Mouse (Mus musculus) limb, embryonic 10.5 days (tissue): ENCODE data around the gene Sgsm3. TPM values are rescaled to one million over a fixed set of nuclear protein-coding genes. Genes with fewer than 3 reads are reported as not detected.
A peak's percentile ranks its signal among the peaks of the same experiment; 100 is the strongest.

Experiments used
- DNase-seq: peaks from one replicate; pipeline ENCODE4 v3.0.0-alpha.2; 2017; ENCODE audit warnings: low spot score
- H3K27ac ChIP-seq: fragments of 300-500 bp; sonication (generic); 2 replicates; pipeline ENCODE4 v1.5.1; 2016; ENCODE audit warnings: mild to moderate bottlenecking
- H3K27me3 ChIP-seq: fragments of 300-500 bp; sonication (generic); 2 replicates; pipeline ENCODE4 v1.6.1; 2016; ENCODE audit warnings: low read depth, mild to moderate bottlenecking; ENCODE audit not compliant: poor library complexity, severe bottlenecking
- H3K36me3 ChIP-seq: fragments of 300-500 bp; sonication (generic); 2 replicates; pipeline ENCODE4 v1.6.1; 2016; ENCODE audit warnings: mild to moderate bottlenecking, moderate library complexity
- H3K4me1 ChIP-seq: fragments of 300-500 bp; sonication (generic); 2 replicates; pipeline ENCODE4 v1.6.1; 2016
- H3K4me3 ChIP-seq: fragments of 300-500 bp; sonication (generic); 2 replicates; pipeline ENCODE4 v1.5.1; 2016; ENCODE audit warnings: mild to moderate bottlenecking, moderate library complexity
- H3K9me3 ChIP-seq: fragments of 300-500 bp; sonication (generic); replicated peaks from 2 replicates; pipeline ENCODE4 v1.6.1; 2016; ENCODE audit warnings: mild to moderate bottlenecking
- WGBS: fragments of 180-500 bp; shearing (Covaris S2); methylation state at CpG from one replicate; pipeline ENCODE4 v1.1.7; 2016; 5-methylcytosine and 5-hydroxymethylcytosine counted together
- polyA plus RNA-seq: library from polyadenylated mRNA; unstranded; fragments of >200 nt; fragmentation: Nextera tagmentation; extraction: Ambion mirVana; gene quantifications from 2 replicates; pipeline ENCODE4 v1.2.1, GENCODE M21; 2016

Gene Sgsm3
- polyA plus RNA-seq, 1 experiment from 2014 or later = 29.1 TPM

- DNase-seq = no peak
- WGBS = 69% methylated on average over 12 of the region's 12 CpGs
Observed at GRCm38 (mm10) chr15:81035417-81036162, 58.0 kb downstream of the Sgsm3 start.

DNA sequence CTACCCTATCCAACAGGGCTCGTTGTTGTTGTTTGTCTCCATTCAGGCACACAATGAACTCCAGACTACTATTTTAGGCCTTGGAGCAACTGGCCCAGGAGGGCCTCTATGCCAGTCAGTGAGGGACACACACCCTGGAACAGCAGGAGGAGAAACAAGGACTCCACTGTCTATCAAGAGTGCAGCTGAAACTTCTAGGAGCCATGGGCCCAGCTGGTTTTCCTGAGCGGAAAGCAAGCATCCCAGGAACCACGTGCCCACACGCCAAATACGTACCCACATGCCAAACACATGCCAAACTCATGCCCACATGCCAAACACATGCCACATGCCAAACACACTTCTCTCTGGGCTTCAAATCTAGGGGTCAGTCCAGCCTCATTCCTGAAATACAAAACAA is 60.9 kb downstream of the Sgsm3 start:
- no peaks in the 10 kb centered on the region for H3K9me3 ChIP-seq
- H3K27me3 ChIP-seq = no peaks in the 10 kb centered on the region
- peaks cover 39% of the 10 kb centered on the region for H3K4me1 ChIP-seq
- no peak overlapping the region for H3K4me3 ChIP-seq
- DNase-seq = no peak
- no peaks in the 10 kb centered on the region for H3K36me3 ChIP-seq
- 93% methylated on average over 5 of the region's 5 CpGs for WGBS
- no peak overlapping the region for H3K27ac ChIP-seq

More at GRCm38 (mm10) chr15:81035417-81036162, 58.0 kb downstream of the Sgsm3 start:
- H3K36me3 ChIP-seq = no peaks in the 10 kb centered on the region
- peaks cover 43% of the 10 kb centered on the region for H3K4me1 ChIP-seq
- H3K27me3 ChIP-seq = no peaks in the 10 kb centered on the region
- H3K27ac ChIP-seq = peak overlapping the region; percentile 61
- H3K4me3 ChIP-seq = no peak overlapping the region
- no peaks in the 10 kb centered on the region for H3K9me3 ChIP-seq

GRCm38 (mm10) chr15:81041767-81042166 is 64.2 kb downstream of the Sgsm3 start:
- Histone ChIP-seq H3K36me3 (peaks cover 12% of the 10 kb centered on the region), H3K4me3 (no peak overlapping the region), H3K27me3 (no peaks in the 10 kb centered on the region), H3K4me1 (peaks cover 13% of the 10 kb centered on the region), H3K27ac (no peak overlapping the region), H3K9me3 (no peaks in the 10 kb centered on the region)
- 75% methylated on average over 4 of the region's 4 CpGs for WGBS
- no peak for DNase-seq

DNA sequence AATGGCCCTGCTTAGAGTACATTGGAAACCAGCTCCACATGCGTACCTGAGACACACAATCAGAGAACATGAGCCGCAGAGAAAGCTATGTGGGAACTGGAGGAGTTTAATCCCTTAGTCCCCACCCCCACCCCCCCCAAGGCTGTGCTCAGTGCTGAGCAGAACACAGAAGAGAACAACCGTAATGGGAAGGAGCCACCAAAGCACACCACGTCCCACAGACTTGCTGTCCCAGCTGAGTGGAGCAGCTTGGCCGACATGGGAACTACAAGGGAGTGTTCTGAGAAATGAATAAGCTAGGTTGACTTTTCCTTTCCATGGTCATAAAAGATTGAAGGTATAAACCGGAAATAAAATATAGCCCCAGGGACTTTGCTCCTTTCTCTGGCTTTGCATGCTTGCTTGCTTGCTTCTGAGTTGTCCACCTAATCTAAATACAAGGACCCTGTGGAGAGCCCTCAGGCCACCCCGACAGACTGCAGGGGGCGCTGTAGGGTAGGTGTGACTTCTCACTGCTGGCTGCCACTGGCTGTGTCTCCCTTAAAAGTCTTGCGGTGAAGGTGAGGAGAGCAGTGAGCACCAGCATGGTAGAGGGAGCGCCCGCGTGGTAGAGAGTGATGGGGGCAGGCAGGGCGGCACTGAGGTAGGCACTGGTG is 64.8 kb downstream of the Sgsm3 start:
- H3K27ac ChIP-seq = no peak overlapping the region

DNA sequence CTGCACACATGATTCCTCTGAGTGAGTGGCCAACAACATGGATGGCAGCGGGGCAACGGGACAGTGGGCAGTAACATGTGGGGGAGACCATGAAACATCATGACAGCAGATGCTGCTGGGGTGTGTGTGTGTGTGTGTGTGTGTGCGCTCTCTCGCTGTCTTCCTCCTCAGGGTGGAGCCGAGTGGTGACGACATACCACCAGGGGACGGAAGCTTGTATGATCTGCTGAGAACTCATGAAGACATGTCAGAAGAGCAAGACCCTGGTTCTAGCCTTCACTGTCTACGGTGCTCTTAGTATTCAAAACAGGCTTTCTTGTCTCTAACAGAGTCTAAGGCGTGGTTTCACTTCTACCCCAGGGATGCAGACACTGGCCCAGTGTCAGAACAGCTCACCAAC is 66.9 kb downstream of the Sgsm3 start:
- peaks cover 16% of the 10 kb centered on the region for H3K4me1 ChIP-seq
- no peak overlapping the region for H3K4me3 ChIP-seq
- no peaks in the 10 kb centered on the region for H3K27me3 ChIP-seq
- WGBS = 95% methylated on average over 9 of the region's 9 CpGs
- no peaks in the 10 kb centered on the region for H3K9me3 ChIP-seq
- no peak for DNase-seq
- peaks cover 12% of the 10 kb centered on the region for H3K36me3 ChIP-seq
- no peak overlapping the region for H3K27ac ChIP-seq

More for the DNA sequence above, 64.8 kb downstream of the Sgsm3 start:
- Histone ChIP-seq H3K27me3 (no peaks in the 10 kb centered on the region), H3K4me1 (peaks cover 13% of the 10 kb centered on the region), H3K4me3 (no peak overlapping the region), H3K36me3 (peaks cover 12% of the 10 kb centered on the region), H3K9me3 (no peaks in the 10 kb centered on the region)
- DNase-seq = peak; percentile 52
- 64% methylated on average over 13 of the region's 13 CpGs for WGBS

- no peak overlapping the region for H3K4me3 ChIP-seq
- H3K9me3 ChIP-seq = no peaks in the 10 kb centered on the region
- H3K36me3 ChIP-seq = peaks cover 12% of the 10 kb centered on the region
- WGBS = 91% methylated on average over 4 of the region's 4 CpGs
- no peaks in the 10 kb centered on the region for H3K27me3 ChIP-seq
- peaks cover 21% of the 10 kb centered on the region for H3K4me1 ChIP-seq
- H3K27ac ChIP-seq = no peak overlapping the region
- DNase-seq = no peak
Observed at GRCm38 (mm10) chr15:81045336-81045735, 67.8 kb downstream of the Sgsm3 start.

GRCm38 (mm10) chr15:81046061-81046460 is 68.5 kb downstream of the Sgsm3 start:
- WGBS = 94% methylated on average over 7 of the region's 7 CpGs
- Histone ChIP-seq H3K4me1 (peaks cover 22% of the 10 kb centered on the region), H3K27me3 (no peaks in the 10 kb centered on the region), H3K4me3 (no peak overlapping the region), H3K27ac (no peak overlapping the region), H3K36me3 (peaks cover 12% of the 10 kb centered on the region), H3K9me3 (no peaks in the 10 kb centered on the region)
- DNase-seq = no peak

DNA sequence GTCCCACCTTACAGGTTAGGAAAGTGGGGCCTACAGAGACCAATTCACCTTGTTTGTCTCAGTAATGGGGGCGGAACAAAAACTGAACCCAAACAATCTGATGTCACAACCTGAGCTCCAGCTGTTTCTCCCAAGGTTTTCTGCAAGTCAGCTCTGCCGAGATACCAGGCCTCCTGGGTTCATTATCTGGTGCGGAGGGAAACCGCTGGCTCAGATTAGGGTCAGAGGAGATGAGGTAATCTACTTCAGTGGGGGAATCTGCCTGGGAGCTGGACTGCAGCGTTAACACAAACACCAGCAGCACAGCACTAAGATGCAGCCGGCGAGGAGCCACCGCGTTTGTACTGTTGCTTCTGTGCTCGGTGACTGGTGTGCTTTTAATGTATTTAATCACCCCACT is 69.9 kb downstream of the Sgsm3 start:
- Histone ChIP-seq H3K9me3 (no peaks in the 10 kb centered on the region), H3K4me3 (no peak overlapping the region), H3K4me1 (peaks cover 14% of the 10 kb centered on the region), H3K36me3 (peaks cover 12% of the 10 kb centered on the region), H3K27ac (no peak overlapping the region), H3K27me3 (no peaks in the 10 kb centered on the region)
- DNase-seq = no peak
- 55% methylated on average over 10 of the region's 10 CpGs for WGBS

GRCm38 (mm10) chr15:81049401-81050053 is 72.0 kb downstream of the Sgsm3 start:
- Histone ChIP-seq H3K27ac (no peak overlapping the region), H3K9me3 (no peaks in the 10 kb centered on the region), H3K36me3 (peaks cover 7% of the 10 kb centered on the region), H3K4me3 (no peak overlapping the region), H3K27me3 (no peaks in the 10 kb centered on the region), H3K4me1 (peaks cover 9% of the 10 kb centered on the region; the same call in 1 of the 2 replicates)
- no peak for DNase-seq
- 78% methylated on average over 6 of the region's 6 CpGs for WGBS

DNA sequence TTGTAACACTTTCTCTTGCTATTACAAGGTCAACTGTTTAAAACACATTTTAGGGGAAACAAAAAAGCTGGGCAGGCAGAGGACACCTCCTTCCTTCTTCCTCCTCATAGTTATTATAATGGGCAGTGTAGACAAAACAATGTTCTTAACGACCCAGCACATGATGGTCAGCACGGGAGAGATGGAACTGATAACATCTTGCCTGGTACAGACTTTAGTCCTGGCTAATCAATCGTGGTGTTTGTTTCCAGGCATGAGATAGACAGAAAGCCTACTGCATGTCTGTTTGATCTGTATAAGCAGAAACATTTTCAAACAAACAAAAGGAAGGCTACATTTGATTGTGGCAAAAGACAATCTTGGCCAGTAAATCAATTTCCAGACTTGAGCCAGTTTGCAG is 72.9 kb downstream of the Sgsm3 start:
- no peaks in the 10 kb centered on the region for H3K36me3 ChIP-seq
- no peaks in the 10 kb centered on the region for H3K27me3 ChIP-seq
- H3K9me3 ChIP-seq = no peaks in the 10 kb centered on the region
- H3K4me3 ChIP-seq = no peak overlapping the region
- peaks cover 9% of the 10 kb centered on the region; the same call in 1 of the 2 replicates for H3K4me1 ChIP-seq
- 36% methylated on average over 3 of the region's 3 CpGs for WGBS
- DNase-seq = no peak
- H3K27ac ChIP-seq = no peak overlapping the region

DNA sequence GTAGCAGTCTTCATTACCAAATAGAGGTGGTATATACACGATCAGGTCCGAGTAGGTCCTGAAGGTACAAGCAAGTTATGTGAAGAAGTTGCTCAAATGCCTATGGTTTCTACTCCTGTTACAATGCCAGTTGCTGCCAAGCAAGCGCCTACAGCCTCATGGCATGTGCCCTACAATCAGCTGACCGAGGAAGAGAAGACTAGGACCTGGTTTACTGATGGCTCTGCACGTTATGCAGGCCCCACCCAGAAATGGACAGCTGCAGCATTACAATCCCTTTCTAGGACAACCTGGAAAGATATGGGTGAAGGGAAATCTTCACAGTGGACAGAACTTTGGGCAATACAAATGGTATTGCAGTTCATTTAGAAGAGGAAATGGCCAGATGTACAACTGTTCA is 74.9 kb downstream of the Sgsm3 start:
- Histone ChIP-seq H3K9me3 (no peaks in the 10 kb centered on the region), H3K36me3 (0 out of 2 replicates have a peak, but pooled peaks cover 2% of the 10 kb centered on the region), H3K4me3 (no peak overlapping the region), H3K4me1 (peaks cover 18% of the 10 kb centered on the region), H3K27me3 (no peaks in the 10 kb centered on the region), H3K27ac (no peak overlapping the region)
- no peak for DNase-seq
- 89% methylated on average over 5 of the region's 5 CpGs for WGBS

- no peak for DNase-seq
- peaks cover 10% of the 10 kb centered on the region for H3K4me1 ChIP-seq
- no peak overlapping the region for H3K27ac ChIP-seq
- no peaks in the 10 kb centered on the region for H3K27me3 ChIP-seq
- WGBS = 92% methylated on average over 2 of the region's 2 CpGs
- no peak overlapping the region for H3K4me3 ChIP-seq
- H3K9me3 ChIP-seq = no peaks in the 10 kb centered on the region
- 0 out of 2 replicates have a peak, but pooled peaks cover 4% of the 10 kb centered on the region for H3K36me3 ChIP-seq
Observed at GRCm38 (mm10) chr15:81055488-81055887, 77.9 kb downstream of the Sgsm3 start.

DNA sequence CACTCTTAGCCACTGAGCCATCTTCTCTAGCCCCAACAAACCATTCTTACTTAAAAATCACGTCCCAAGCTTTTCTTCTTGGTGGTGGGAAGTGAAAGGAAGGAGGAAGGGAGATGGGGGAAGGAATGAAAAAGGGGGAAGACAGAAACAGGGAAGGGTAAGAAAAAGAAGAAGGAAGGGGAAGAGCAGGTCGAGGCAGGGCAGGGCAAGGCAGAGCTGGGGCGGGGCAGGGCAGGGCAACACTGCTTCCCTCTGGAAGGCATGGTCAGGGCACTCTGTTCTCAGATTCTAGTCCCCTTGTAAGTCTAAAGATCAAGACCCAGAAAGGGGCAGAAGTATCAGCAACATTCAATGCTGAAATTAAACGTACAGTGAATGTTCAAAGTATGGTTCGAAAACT is 80.2 kb downstream of the Sgsm3 start:
- Histone ChIP-seq H3K27me3 (no peaks in the 10 kb centered on the region), H3K9me3 (no peaks in the 10 kb centered on the region), H3K4me1 (peaks cover 30% of the 10 kb centered on the region), H3K36me3 (0 out of 2 replicates have a peak, but pooled peaks cover 4% of the 10 kb centered on the region), H3K27ac (no peak overlapping the region), H3K4me3 (no peak overlapping the region)
- WGBS = 90% methylated on average over 5 of the region's 5 CpGs
- DNase-seq = no peak
